Mouse (Mus musculus) embryo, embryonic 10.5 days (tissue): ENCODE data around the gene Tldc2.

Experiments used
- DNase-seq: peaks from one replicate; pipeline ENCODE4 v3.0.0-alpha.2; 2015; ENCODE audit warnings: low spot score

Gene Tldc2

DNA sequence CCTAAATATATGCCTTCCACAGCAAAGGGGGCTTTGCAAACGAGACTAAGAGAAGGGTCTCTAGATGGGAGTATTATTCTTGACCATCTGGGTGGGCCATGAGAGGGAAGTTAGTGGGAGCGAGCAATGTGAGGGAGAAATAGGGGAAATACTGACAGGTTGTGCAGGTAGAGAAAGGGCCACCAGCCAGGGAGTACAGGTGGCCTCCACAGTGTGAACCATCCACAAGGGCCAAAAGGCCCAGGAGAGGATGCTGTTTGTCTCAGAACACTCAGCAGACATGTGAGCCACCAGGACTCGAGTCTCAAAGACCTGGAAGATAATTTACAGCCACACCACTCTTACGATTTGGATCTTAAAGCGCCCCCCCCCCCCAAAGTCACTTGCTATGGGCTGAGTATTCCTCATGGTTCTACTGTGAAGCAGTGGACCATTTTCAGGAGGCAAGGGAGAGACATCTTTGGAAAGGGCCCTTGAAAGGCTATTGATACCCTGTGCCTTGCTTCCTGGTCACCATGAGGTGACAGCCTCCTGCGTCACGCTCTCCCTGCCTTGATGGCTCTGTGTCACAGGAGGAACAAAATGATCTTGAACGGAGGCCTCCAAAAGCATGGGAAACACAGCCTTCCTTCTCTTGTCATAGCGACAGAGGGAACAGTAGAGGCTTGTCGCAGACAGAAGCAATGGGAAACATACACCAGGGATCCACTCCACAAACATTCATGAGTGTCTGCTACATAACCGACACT lies 26.1 kb upstream of the Tldc2 start:
- no peak for DNase-seq

DNA sequence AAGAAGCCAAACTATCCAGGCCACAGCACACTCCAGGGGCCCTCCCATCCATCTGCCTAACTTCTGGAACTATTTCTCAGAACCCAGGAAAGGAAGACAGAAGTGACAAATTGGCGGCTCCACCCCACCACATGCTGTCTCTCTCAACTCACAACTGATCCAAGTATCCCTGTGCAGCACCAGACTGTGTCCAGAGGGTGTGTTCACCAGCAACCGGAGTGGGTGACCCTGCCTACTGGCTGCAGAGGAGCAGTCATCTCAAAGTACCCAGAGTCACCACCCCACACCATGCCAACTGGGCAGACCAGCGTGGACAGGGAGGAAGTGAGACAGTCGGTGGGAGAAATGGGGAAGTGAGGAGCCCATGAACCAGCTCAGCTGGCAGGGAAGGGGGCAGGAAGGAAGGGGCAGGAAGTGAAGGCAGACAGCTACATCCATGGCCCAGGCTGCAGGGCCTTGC lies 23.6 kb upstream of the Tldc2 start:
- no peak for DNase-seq

DNA sequence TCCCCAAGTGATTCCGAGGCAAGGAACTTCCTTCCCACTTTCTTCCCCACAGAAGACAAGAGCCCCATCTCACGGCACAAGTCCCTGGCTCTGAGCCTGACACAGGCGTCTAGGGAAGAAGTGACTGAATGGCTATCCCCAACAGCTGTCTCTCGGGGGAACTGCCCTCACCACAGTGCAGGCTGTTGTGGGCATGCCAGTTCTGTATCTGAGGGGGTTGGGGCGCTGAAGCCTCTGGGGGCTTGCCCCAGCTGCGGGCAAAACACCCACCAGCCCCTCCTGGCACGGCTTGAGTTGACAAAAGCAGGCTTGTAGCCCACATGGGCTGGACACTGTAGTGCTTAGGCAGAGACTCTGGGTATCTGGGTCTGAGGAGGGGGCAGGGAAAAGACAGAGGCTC lies 22.7 kb upstream of the Tldc2 start:
- no peak for DNase-seq

DNA sequence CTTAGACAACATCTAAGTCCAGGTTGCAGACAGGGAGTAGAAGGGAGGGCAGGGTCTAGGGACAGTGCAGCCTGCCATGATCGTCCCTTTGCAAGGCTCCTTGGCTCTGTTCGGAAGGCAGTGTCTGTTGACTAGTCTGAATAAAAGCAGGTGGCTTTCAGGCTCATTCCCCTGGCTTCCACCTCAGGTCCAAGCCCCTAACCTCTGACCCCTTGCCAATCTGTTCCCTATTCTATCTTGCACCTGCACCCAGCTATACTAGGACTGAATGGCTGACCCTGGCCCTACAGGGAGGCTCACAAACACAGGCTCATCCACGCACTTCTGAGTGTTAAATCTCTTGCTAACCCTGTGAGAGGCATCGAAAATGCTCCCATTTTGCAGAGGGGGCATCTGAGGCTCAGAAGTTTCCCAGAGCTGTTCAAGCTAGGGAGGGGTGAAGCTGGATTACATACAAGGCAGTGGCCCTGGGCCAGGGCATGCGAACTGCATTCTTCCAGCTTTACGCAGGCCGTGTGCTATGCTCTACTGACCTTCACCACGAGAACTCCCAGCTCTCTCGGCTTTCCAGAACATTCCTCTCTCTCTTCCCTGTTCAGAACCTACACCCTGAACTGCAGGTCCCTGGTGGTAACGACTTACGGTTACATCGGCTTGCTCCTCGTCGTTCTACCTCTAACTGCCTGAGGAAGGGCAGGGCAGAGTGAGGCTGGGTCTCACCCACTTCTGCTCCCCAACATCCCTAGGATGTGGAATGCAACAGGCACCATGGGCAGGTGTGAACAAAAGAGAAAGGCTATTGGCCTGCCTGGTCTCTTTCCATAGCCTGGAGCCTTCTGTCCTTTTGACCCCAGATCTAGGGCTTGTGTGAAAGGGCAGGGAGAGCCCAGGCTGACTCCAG lies 21.6 kb upstream of the Tldc2 start:
- DNase-seq, result no peak

GRCm38 (mm10) chr2:157065879-157066226 lies 21.0 kb upstream of the Tldc2 start:
- no peak for DNase-seq

DNA sequence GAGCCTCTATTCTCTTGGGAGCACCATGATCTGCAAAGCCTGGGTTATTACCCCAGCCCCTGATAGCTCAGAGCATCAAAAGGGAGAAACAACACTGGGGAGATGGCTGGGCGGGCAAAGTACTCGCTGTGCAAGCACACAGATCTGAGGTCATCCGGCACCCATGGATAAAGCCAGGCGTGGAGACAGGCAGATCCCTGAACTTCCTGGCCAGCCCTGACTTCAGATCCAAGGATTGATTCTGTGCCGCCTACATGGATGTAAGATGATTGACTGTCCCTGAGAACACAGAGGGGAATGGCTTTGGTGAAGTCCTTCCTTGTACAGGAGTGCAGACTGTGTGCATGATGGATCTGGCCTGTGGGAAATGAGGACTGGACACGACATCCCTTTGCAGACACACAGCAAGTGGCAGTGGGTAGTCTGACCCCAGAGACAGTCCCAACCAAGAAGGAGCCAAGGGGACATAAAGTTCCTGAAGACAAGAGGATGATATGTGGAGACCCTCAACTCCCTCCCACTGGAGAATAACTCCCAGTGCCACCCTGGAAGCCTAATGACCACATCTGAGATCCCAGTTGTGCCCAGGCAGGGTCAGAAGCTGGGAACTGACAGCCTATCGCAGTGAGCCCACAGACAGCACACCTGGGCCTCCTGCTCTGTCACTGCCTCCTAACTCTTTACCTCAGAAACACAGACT lies 20.0 kb upstream of the Tldc2 start:
- DNase-seq, result no peak

DNA sequence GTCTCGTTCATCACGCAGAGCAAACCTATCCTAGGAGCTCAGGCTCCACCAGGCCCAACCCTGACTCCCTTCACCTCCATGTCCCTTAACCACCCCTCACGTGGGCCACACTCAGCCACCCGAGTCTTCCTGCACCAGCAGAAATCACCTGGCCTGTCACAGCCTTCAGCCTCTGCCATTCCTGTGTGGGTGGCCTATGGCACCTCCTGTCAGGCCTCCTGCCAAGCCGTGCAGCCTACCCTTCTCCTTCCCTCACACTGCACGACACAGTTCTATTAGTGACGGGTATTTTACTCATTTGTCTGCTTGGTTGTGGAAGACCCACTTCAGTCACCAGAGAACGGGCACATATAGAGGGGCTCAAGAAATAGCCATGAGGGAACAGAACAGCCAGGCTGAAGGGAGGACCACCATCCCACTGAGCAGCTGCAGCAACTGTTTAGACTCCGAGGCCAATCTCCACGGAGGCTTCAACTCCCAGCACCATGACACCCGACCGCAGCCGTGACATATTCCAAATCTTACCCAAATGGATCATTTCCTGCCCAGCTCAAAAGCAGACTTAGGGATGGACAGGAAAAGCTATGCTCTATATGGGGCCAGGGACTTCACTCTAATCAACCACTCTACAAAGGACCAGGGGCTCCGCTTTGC lies 18.0 kb upstream of the Tldc2 start:
- DNase-seq, result no peak

- no peak for DNase-seq
Observed at GRCm38 (mm10) chr2:157069355-157069735, 17.5 kb upstream of the Tldc2 start.

DNA sequence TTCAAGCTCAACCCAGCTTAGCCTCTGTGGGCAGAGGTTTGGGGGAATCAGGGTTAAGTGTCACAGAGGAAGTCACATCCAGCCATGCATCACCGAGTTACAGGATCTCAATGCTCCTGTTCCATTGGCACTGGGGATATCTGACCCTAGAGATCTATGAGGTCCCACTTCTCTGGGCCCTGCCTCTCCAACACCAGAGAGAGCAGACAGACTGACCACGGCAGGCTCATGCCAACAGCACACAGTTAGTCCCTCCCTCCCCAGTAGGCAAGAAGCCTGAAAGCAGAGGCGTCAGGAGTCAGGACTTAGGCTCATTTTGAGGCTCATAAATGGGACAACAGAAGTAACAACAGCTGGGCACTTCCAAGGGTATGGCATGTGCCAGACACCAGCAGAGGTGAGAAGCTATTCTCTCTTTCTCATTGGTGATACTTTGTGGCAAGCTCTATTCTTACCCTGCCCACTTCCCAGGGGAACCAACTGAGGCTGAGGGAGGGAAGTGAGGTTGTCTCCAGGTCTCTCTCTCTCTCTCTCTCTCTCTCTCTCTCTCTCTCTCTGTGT lies 17.0 kb upstream of the Tldc2 start:
- DNase-seq, result no peak

GRCm38 (mm10) chr2:157070365-157070764 lies 16.5 kb upstream of the Tldc2 start:
- no peak for DNase-seq

- no peak for DNase-seq
Observed at GRCm38 (mm10) chr2:157071556-157071955, 15.3 kb upstream of the Tldc2 start.

GRCm38 (mm10) chr2:157072316-157072990 lies 14.4 kb upstream of the Tldc2 start:
- no peak for DNase-seq

DNA sequence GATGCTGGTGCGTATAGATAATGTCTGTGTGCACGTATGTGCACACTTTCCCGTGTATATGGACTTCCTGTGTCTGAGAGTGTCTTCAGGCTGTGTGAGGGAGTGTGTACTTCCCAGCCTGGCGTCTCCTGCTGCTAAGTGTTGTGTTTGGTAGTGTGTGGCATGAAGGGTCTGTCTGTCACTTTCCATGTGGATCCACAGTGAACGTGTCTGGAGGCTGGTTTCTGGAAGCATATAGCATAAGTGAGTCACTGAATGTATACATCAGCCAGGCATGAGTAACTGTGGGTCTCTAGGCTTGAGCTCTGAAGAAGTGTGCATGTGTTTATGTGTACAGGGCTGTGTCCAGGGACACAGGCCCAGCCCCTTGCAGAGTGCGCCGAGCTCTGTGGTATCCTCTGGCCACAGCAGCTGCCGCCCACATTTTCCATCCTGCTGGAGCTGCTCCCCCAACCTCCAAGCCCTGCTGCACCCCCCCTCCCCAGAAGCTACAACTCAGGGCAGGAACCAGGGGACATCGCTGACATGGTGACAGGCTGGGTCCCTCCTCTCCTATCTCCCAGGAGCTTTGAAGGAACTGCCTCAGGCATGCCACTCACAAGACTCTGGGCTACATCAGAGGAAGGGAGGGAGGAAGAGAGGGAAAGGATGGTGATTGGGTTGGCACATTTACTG lies 13.3 kb upstream of the Tldc2 start:
- DNase-seq, result no peak

DNA sequence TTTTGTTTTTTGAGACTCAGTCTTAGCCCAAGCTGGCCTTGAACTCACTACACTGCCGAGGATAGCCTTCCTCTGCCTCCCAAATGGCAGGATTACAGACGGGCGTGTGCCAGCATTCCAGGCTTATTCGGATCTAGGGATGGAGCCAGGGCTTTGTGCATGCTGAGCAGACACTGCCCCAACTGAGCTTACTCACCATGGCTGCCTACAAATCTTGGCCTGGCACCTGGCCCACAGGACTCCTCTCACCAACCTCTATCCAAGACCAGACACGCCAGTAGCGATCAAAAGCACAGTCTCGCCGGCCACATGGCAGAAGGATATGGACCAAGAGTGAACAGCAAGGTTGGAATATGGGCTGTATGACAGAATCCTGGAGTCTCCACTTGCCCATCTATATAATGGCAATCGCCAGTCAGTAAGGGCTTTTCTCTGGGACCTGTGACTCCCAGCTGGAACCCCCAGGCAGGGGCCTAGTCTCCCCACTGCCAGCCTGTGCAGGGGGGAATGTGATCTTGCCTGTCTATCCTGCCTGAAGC lies 12.6 kb upstream of the Tldc2 start:
- no peak for DNase-seq

DNA sequence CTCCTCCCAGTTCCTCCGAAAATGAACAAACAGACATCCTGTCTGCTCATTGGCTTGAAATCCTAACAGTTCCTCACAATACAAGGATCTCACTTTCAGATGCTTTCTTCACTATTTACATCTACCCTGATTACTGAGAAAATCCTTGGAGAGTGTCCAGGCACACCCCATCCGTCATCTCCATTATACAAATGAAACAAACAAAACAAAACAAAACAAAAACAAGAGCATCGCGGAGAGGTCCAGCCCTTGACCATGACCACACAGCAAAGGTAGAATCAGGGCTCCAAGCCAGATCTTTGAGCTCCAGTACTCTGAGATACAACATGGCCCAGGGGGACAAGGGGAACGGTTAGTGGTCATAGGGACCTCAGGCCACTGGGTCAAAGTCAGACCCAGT lies 12.1 kb upstream of the Tldc2 start:
- no peak for DNase-seq

- DNase-seq, result no peak
Observed at GRCm38 (mm10) chr2:157075226-157075625, 11.6 kb upstream of the Tldc2 start.

GRCm38 (mm10) chr2:157075685-157076084 lies 11.2 kb upstream of the Tldc2 start:
- DNase-seq, result no peak

GRCm38 (mm10) chr2:157076585-157076984 lies 10.3 kb upstream of the Tldc2 start:
- DNase-seq, result no peak

- no peak for DNase-seq
Observed at GRCm38 (mm10) chr2:157077160-157077559, 9.7 kb upstream of the Tldc2 start.

GRCm38 (mm10) chr2:157077641-157078058 lies 9.2 kb upstream of the Tldc2 start:
- peak; percentile 77 for DNase-seq
